Mouse (Mus musculus): Measurements from ENCODE around the gene Rmnd5b. TPM values are rescaled to one million over a fixed set of nuclear protein-coding genes. Genes with fewer than 3 reads are reported as not detected.

The Rmnd5b gene
- polyA plus RNA-seq, 1 experiment from 2014 or later = 16.0 TPM

GRCm38 (mm10) chr11:51645293-51645692 lies 9.6 kb upstream of the Rmnd5b start:
- DNase-seq = no peak
- no peak for ATAC-seq
- 85% methylated on average over 13 of the region's 13 CpGs for WGBS (ENCODE audit: insufficient replicate concordance)

GRCm38 (mm10) chr11:51644217-51644616 lies 8.5 kb upstream of the Rmnd5b start:
- Histone ChIP-seq H3K9ac (replicated peaks) (0 out of 2 replicates have a peak overlapping the region, but pooled peaks have one; percentile 18), H3K4me1 (ENCODE audit: insufficient read depth) (peaks cover 9% of the 10 kb centered on the region), H3K36me3 (replicated peaks; ENCODE audit: insufficient read depth, low read length) (peaks cover 4% of the 10 kb centered on the region; the same call in 1 of the 2 replicates), H3K4me2 (ENCODE audit: low read depth, low read length) (peak overlapping the region; percentile 43; the same call in 1 of the 2 replicates), H3K4me3 (ENCODE audit: low read depth, low read length) (no peak overlapping the region), H3K9me3 (ENCODE audit: low read length) (no peaks in the 10 kb centered on the region), H3K27ac (ENCODE audit: low read depth) (peak overlapping the region; percentile 78), H3K27me3 (ENCODE audit: insufficient read depth, low read length) (peaks cover 3% of the 10 kb centered on the region)
- ATAC-seq = peak; percentile 59
- peak; percentile 66 for DNase-seq
- TF ChIP-seq CTCF (IDR thresholded peaks at IDR 0.05; ENCODE audit: low read depth) = no peak
- no peak for TF ChIP-seq EP300 (IDR thresholded peaks at IDR 0.05; ENCODE audit: low read depth)
- 36% methylated on average over 16 of the region's 16 CpGs for WGBS (ENCODE audit: insufficient replicate concordance)

More at GRCm38 (mm10) chr11:51645293-51645692, 9.6 kb upstream of the Rmnd5b start:
- no peak for TF ChIP-seq CTCF (IDR thresholded peaks at IDR 0.05; ENCODE audit: low read depth)
- no peak for TF ChIP-seq EP300 (IDR thresholded peaks at IDR 0.05; ENCODE audit: low read depth)
- Histone ChIP-seq H3K9me3 (ENCODE audit: low read length) (no peaks in the 10 kb centered on the region), H3K27me3 (ENCODE audit: insufficient read depth, low read length) (peaks cover 11% of the 10 kb centered on the region), H3K36me3 (replicated peaks; ENCODE audit: insufficient read depth, low read length) (peaks cover 4% of the 10 kb centered on the region; the same call in 1 of the 2 replicates), H3K4me2 (ENCODE audit: low read depth, low read length) (no peak overlapping the region), H3K4me1 (ENCODE audit: insufficient read depth) (peaks cover 20% of the 10 kb centered on the region), H3K4me3 (ENCODE audit: low read depth, low read length) (no peak overlapping the region), H3K27ac (ENCODE audit: low read depth) (peak overlapping the region; percentile 70), H3K9ac (replicated peaks) (no peak overlapping the region)

- peak; percentile 27 for ATAC-seq
- DNase-seq = no peak
- TF ChIP-seq EP300 (IDR thresholded peaks at IDR 0.05; ENCODE audit: low read depth) = no peak
- TF ChIP-seq CTCF (IDR thresholded peaks at IDR 0.05; ENCODE audit: low read depth) = no peak
- 49% methylated on average over 15 of the region's 15 CpGs for WGBS (ENCODE audit: insufficient replicate concordance)
- Histone ChIP-seq H3K36me3 (replicated peaks; ENCODE audit: insufficient read depth, low read length) (peaks cover 4% of the 10 kb centered on the region; the same call in 1 of the 2 replicates), H3K4me1 (ENCODE audit: insufficient read depth) (peaks cover 5% of the 10 kb centered on the region; the same call in 1 of the 2 replicates), H3K27ac (ENCODE audit: low read depth) (peak overlapping the region; percentile 78), H3K27me3 (ENCODE audit: insufficient read depth, low read length) (no peaks in the 10 kb centered on the region), H3K9me3 (ENCODE audit: low read length) (no peaks in the 10 kb centered on the region), H3K4me2 (ENCODE audit: low read depth, low read length) (peak overlapping the region; percentile 43; the same call in 1 of the 2 replicates), H3K9ac (replicated peaks) (peak overlapping the region; percentile 18; the same call in 1 of the 2 replicates), H3K4me3 (ENCODE audit: low read depth, low read length) (no peak overlapping the region)
Observed at GRCm38 (mm10) chr11:51643761-51644160, 8.1 kb upstream of the Rmnd5b start.

- Histone ChIP-seq H3K27ac (ENCODE audit: low read depth) (peak overlapping the region; percentile 78), H3K4me2 (ENCODE audit: low read depth, low read length) (peak overlapping the region; percentile 43; the same call in 1 of the 2 replicates), H3K9me3 (ENCODE audit: low read length) (no peaks in the 10 kb centered on the region), H3K36me3 (replicated peaks; ENCODE audit: insufficient read depth, low read length) (peaks cover 4% of the 10 kb centered on the region; the same call in 1 of the 2 replicates), H3K27me3 (ENCODE audit: insufficient read depth, low read length) (no peaks in the 10 kb centered on the region), H3K4me1 (ENCODE audit: insufficient read depth) (peaks cover 5% of the 10 kb centered on the region; the same call in 1 of the 2 replicates), H3K4me3 (ENCODE audit: low read depth, low read length) (no peak overlapping the region), H3K9ac (replicated peaks) (no peak overlapping the region)
- DNase-seq (no peak), ATAC-seq (no peak)
- TF ChIP-seq EP300 (IDR thresholded peaks at IDR 0.05; ENCODE audit: low read depth) (no peak), CTCF (IDR thresholded peaks at IDR 0.05; ENCODE audit: low read depth) (no peak)
- 61% methylated on average over 9 of the region's 9 CpGs for WGBS (ENCODE audit: insufficient replicate concordance)
Observed at GRCm38 (mm10) chr11:51643202-51643601, 7.5 kb upstream of the Rmnd5b start.

GRCm38 (mm10) chr11:51640748-51641147 lies 5.1 kb upstream of the Rmnd5b start:
- Histone ChIP-seq H3K4me2 (ENCODE audit: low read depth, low read length) (no peak overlapping the region), H3K4me3 (ENCODE audit: low read depth, low read length) (no peak overlapping the region), H3K27me3 (ENCODE audit: insufficient read depth, low read length) (no peaks in the 10 kb centered on the region), H3K27ac (ENCODE audit: low read depth) (no peak overlapping the region), H3K9ac (replicated peaks) (no peak overlapping the region), H3K4me1 (ENCODE audit: insufficient read depth) (peaks cover 15% of the 10 kb centered on the region; the same call in 1 of the 2 replicates), H3K36me3 (replicated peaks; ENCODE audit: insufficient read depth, low read length) (peaks cover 4% of the 10 kb centered on the region; the same call in 1 of the 2 replicates), H3K9me3 (ENCODE audit: low read length) (no peaks in the 10 kb centered on the region)
- ATAC-seq (no peak), DNase-seq (no peak)
- TF ChIP-seq EP300 (IDR thresholded peaks at IDR 0.05; ENCODE audit: low read depth) = no peak
- no peak for TF ChIP-seq CTCF (IDR thresholded peaks at IDR 0.05; ENCODE audit: low read depth)
- WGBS (ENCODE audit: insufficient replicate concordance) = 75% methylated on average over 7 of the region's 7 CpGs

- Histone ChIP-seq H3K4me3 (ENCODE audit: low read depth, low read length) (peak overlapping the region; percentile 21; the same call in 1 of the 2 replicates), H3K9ac (replicated peaks) (peak overlapping the region; percentile 46; the same call in 1 of the 2 replicates), H3K4me2 (ENCODE audit: low read depth, low read length) (peak overlapping the region; percentile 59), H3K4me1 (ENCODE audit: insufficient read depth) (peaks cover 16% of the 10 kb centered on the region), H3K27ac (ENCODE audit: low read depth) (peak overlapping the region; percentile 81), H3K27me3 (ENCODE audit: insufficient read depth, low read length) (no peaks in the 10 kb centered on the region), H3K36me3 (replicated peaks; ENCODE audit: insufficient read depth, low read length) (no peaks in the 10 kb centered on the region), H3K9me3 (ENCODE audit: low read length) (no peaks in the 10 kb centered on the region)
- 53% methylated on average over 5 of the region's 5 CpGs for WGBS (ENCODE audit: insufficient replicate concordance)
- TF ChIP-seq EP300 (IDR thresholded peaks at IDR 0.05; ENCODE audit: low read depth) = no peak
- TF ChIP-seq CTCF (IDR thresholded peaks at IDR 0.05; ENCODE audit: low read depth) = no peak
- ATAC-seq (no peak), DNase-seq (no peak)
Observed at GRCm38 (mm10) chr11:51638497-51638896, 2.8 kb upstream of the Rmnd5b start.
